Mouse (Mus musculus): ENCODE measurements around the gene Sorcs2. TPM values are rescaled to one million over a fixed set of nuclear protein-coding genes. Genes with fewer than 3 reads are reported as not detected.
"Not testable (repeated sequence)": the region's sequence is repeated elsewhere in the genome, so short reads cannot be mapped to it uniquely, and the experiment has no call there.

Gene Sorcs2
- total and polyA plus RNA-seq, 2 experiments from 2014 or later = 12.4 to 50.3 TPM

GRCm38 (mm10) chr5:36252746-36253504, 145.0 kb downstream of the Sorcs2 start:
- no peaks in the 10 kb centered on the region for H3K27me3 ChIP-seq (ENCODE audit: insufficient read depth, low read length)
- no peak overlapping the region for H3K4me3 ChIP-seq (ENCODE audit: low read length)
- H3K9ac ChIP-seq (replicated peaks; ENCODE audit: low read length) = no peak overlapping the region
- DNase-seq (ENCODE audit: low spot score) = peak; percentile 1
- 81% methylated on average over 17 of the region's 17 CpGs for WGBS
- no peak overlapping the region for H3K27ac ChIP-seq
- no peak for ATAC-seq
- H3K36me3 ChIP-seq (ENCODE audit: insufficient read depth, low read length) = no peaks in the 10 kb centered on the region
- H3K4me2 ChIP-seq (ENCODE audit: low read depth, low read length) = no peak overlapping the region
- TF ChIP-seq CTCF (IDR thresholded peaks at IDR 0.05; ENCODE audit: low read depth) = no peak
- H3K9me3 ChIP-seq (ENCODE audit: low read length) = no peaks in the 10 kb centered on the region
- H3K4me1 ChIP-seq (ENCODE audit: insufficient read depth, low read length) = peaks cover 7% of the 10 kb centered on the region; the same call in 1 of the 2 replicates

- Histone ChIP-seq H3K4me3 (ENCODE audit: low read length) (no peak overlapping the region), H3K36me3 (ENCODE audit: insufficient read depth, low read length) (no peaks in the 10 kb centered on the region), H3K9ac (replicated peaks; ENCODE audit: low read length) (no peak overlapping the region), H3K9me3 (ENCODE audit: low read length) (no peaks in the 10 kb centered on the region), H3K27ac (no peak overlapping the region), H3K4me2 (ENCODE audit: low read depth, low read length) (no peak overlapping the region), H3K4me1 (ENCODE audit: insufficient read depth, low read length) (peaks cover 7% of the 10 kb centered on the region; the same call in 1 of the 2 replicates), H3K27me3 (ENCODE audit: insufficient read depth, low read length) (no peaks in the 10 kb centered on the region)
- no peak for ATAC-seq
- 88% methylated on average over 3 of the region's 3 CpGs for WGBS
- no peak for TF ChIP-seq CTCF (IDR thresholded peaks at IDR 0.05; ENCODE audit: low read depth)
- DNase-seq (ENCODE audit: low spot score) = no peak
Observed at GRCm38 (mm10) chr5:36248022-36248421, 149.9 kb downstream of the Sorcs2 start.

GRCm38 (mm10) chr5:36237526-36237925, 160.4 kb downstream of the Sorcs2 start:
- not testable (repeated sequence) for DNase-seq (ENCODE audit: low spot score); H3K27me3 ChIP-seq (ENCODE audit: insufficient read depth, low read length); H3K4me2 ChIP-seq (ENCODE audit: low read depth, low read length); H3K4me1 ChIP-seq (ENCODE audit: insufficient read depth, low read length); H3K9ac ChIP-seq (replicated peaks; ENCODE audit: low read length); H3K36me3 ChIP-seq (ENCODE audit: insufficient read depth, low read length); H3K9me3 ChIP-seq (ENCODE audit: low read length); ATAC-seq; H3K4me3 ChIP-seq (ENCODE audit: low read length); H3K27ac ChIP-seq
- 97% methylated on average over 8 of the region's 10 CpGs for WGBS

GRCm38 (mm10) chr5:36230301-36230780, 167.6 kb downstream of the Sorcs2 start:
- peak; percentile 10 for DNase-seq (ENCODE audit: low spot score)
- peak; percentile 28; the same call in 1 of the 2 replicates for ATAC-seq
- Histone ChIP-seq H3K27me3 (ENCODE audit: insufficient read depth, low read length) (no peaks in the 10 kb centered on the region), H3K4me1 (ENCODE audit: insufficient read depth, low read length) (peaks cover 13% of the 10 kb centered on the region), H3K27ac (no peak overlapping the region), H3K36me3 (ENCODE audit: insufficient read depth, low read length) (no peaks in the 10 kb centered on the region), H3K4me3 (ENCODE audit: low read length) (no peak overlapping the region), H3K9me3 (ENCODE audit: low read length) (no peaks in the 10 kb centered on the region), H3K9ac (replicated peaks; ENCODE audit: low read length) (no peak overlapping the region), H3K4me2 (ENCODE audit: low read depth, low read length) (no peak overlapping the region)
- TF ChIP-seq CTCF (IDR thresholded peaks at IDR 0.05; ENCODE audit: low read depth) = no peak
- WGBS = 52% methylated on average over 9 of the region's 9 CpGs

- H3K27me3 ChIP-seq (ENCODE audit: insufficient read depth, low read length) = no peaks in the 10 kb centered on the region
- no peak overlapping the region for H3K4me2 ChIP-seq (ENCODE audit: low read depth, low read length)
- TF ChIP-seq CTCF (IDR thresholded peaks at IDR 0.05; ENCODE audit: low read depth) = peak; percentile 7; the same call in 1 of the 2 replicates
- peak overlapping the region; percentile 15; the same call in 1 of the 2 replicates for H3K27ac ChIP-seq
- ATAC-seq = peak; percentile 64
- WGBS = 38% methylated on average over 23 of the region's 23 CpGs
- no peaks in the 10 kb centered on the region for H3K36me3 ChIP-seq (ENCODE audit: insufficient read depth, low read length)
- no peak overlapping the region for H3K9ac ChIP-seq (replicated peaks; ENCODE audit: low read length)
- H3K4me1 ChIP-seq (ENCODE audit: insufficient read depth, low read length) = peaks cover 13% of the 10 kb centered on the region
- no peaks in the 10 kb centered on the region for H3K9me3 ChIP-seq (ENCODE audit: low read length)
- H3K4me3 ChIP-seq (ENCODE audit: low read length) = no peak overlapping the region
- peak; percentile 58 for DNase-seq (ENCODE audit: low spot score)
Observed at GRCm38 (mm10) chr5:36228405-36229370, 169.3 kb downstream of the Sorcs2 start.

- no peak overlapping the region for H3K27ac ChIP-seq
- TF ChIP-seq CTCF (IDR thresholded peaks at IDR 0.05; ENCODE audit: low read depth) = no peak
- ATAC-seq = no peak
Observed at GRCm38 (mm10) chr5:36226296-36226695, 171.6 kb downstream of the Sorcs2 start.

More at GRCm38 (mm10) chr5:36226296-36226695, 171.6 kb downstream of the Sorcs2 start:
- Histone ChIP-seq H3K4me3 (ENCODE audit: low read length) (no peak overlapping the region), H3K36me3 (ENCODE audit: insufficient read depth, low read length) (no peaks in the 10 kb centered on the region), H3K9ac (replicated peaks; ENCODE audit: low read length) (no peak overlapping the region; the same call in 1 of the 2 replicates), H3K27me3 (ENCODE audit: insufficient read depth, low read length) (no peaks in the 10 kb centered on the region), H3K4me2 (ENCODE audit: low read depth, low read length) (no peak overlapping the region), H3K4me1 (ENCODE audit: insufficient read depth, low read length) (peaks cover 13% of the 10 kb centered on the region), H3K9me3 (ENCODE audit: low read length) (no peaks in the 10 kb centered on the region)
- DNase-seq (ENCODE audit: low spot score) = peak; percentile 7
- 57% methylated on average over 11 of the region's 11 CpGs for WGBS
